Mouse (Mus musculus) heart, adult 2 months (tissue): Measurements from ENCODE around the gene Birc6.

ENCODE experiments used
- CTCF ChIP-seq: fragments of 200-600 bp; IDR thresholded peaks from 2 replicates; pipeline ENCODE4 v1.8.1; 2022; ENCODE audit warnings: antibody characterized with exemption, mild to moderate bottlenecking, moderate library complexity
- EP300 ChIP-seq: fragments of 200-500 bp; IDR thresholded peaks from 2 replicates; pipeline ENCODE4 v1.6.1; 2011; ENCODE audit warnings: low read depth, low read length, control low read depth; ENCODE audit not compliant: insufficient read depth
- POLR2A ChIP-seq: fragments of 200-500 bp; IDR thresholded peaks from 2 replicates; pipeline ENCODE4 v1.6.1; 2011; ENCODE audit warnings: mild to moderate bottlenecking, low read depth, low read length, control low read depth; ENCODE audit not compliant: insufficient read depth

GRCm38 (mm10) chr17:74673251-74673650, 145.2 kb downstream of the Birc6 start:
- TF ChIP-seq CTCF = peak; percentile 92
- TF ChIP-seq POLR2A = no peak
- TF ChIP-seq EP300 = no peak
